Mouse (Mus musculus): ENCODE data around the gene Dlg5. TPM values are rescaled to one million over a fixed set of nuclear protein-coding genes. Genes with fewer than 3 reads are reported as not detected.

Gene Dlg5
- total RNA-seq, 2 experiments from 2014 or later: 58.1 to 63.6 TPM

DNA sequence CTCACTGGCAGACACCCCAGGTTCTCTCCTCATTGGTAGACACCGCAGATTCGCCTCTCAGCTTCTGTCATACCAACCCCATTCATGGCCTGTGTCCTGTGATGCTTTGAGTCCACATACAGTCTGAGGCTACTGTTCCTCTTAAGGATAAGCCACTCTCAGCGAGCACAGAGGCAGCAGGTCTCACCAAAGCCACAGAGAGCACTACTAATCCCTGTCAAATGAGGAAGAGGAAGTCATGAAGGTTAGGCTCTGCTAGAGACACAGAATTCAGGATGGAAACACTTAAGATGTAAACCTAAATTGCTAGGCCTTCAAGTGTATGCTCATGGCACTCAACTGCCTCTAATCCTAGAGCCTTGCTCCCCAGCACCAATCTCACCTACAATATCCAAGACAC, 9.8 kb downstream of the Dlg5 start:
- DNase-seq (ENCODE audit: low spot score in 2 of 2): no peak

DNA sequence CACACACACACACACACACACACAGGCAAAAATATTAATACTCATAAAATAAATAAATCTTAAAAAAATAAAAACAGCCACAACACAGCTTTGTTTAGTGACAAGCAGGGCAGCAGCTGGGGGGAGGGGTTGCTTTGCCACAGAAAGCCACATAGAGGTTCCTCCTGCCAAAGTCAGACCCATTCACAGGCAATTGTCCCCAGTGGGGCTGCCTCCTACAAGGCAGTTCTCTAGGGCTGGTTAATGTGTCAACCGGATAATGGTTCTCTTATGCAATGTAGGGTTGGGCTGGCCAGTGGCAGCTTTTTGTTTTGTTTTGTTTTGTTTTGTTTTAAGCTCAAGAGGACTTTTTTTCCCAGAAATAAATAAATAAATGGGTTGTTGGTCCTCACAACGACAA, 11.3 kb downstream of the Dlg5 start:
- DNase-seq (ENCODE audit: low spot score in 2 of 2): no peak

DNA sequence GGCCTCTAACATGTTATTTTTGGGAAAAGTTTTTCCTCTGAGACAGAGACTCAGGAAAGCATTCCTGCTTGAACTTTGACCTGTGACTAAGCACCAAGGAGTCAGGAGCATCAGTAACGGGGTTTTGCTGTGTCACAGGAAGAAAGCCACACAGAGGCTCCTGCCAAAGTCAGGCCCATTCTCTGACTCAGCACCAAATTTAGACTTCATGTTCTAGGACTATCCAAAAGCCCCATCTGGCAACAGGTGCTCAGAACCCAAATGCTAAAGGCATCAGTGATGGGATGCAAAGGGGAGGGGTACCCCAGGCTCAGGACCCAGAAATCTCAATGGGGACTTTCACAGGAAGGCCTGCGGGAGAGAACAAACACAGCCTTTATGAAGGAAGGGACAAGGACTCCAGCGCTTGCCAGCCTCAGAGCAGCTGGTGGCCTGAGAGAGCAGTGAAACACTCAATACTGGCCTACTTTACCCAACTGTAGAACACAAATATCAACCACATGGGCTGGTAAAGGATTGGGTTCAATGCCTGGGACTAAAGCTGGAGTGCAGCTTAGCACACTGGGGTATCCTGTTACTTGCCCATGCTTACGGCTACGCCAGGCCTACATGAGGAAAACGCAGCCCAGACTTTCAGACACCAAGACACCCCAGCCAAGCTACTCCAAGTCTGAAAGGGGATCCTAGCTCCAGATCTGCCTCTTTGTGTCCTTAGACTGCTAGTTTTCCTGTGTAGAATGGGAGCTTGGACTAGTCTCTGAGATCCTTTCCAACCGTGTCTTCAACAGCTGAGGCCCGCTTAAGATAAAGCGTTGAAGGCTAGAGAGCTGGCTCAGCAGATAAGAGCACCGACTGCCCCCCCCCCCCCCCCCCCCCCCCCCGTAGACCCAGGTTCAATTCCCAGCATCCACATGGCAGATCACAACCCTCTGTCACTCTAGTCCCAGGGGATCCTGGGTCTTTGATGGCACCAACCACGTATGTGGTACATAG, 12.8 kb downstream of the Dlg5 start:
- DNase-seq (ENCODE audit: low spot score in 2 of 2): peak in 1 of 2 experiments; percentile 76

- DNase-seq (ENCODE audit: low spot score in 2 of 2): no peak
Observed at GRCm38 (mm10) chr14:24228549-24228948, 17.2 kb downstream of the Dlg5 start.

GRCm38 (mm10) chr14:24227015-24227414, 18.7 kb downstream of the Dlg5 start:
- DNase-seq (ENCODE audit: low spot score in 2 of 2): no peak

GRCm38 (mm10) chr14:24226344-24226743, 19.4 kb downstream of the Dlg5 start:
- no peak for DNase-seq (ENCODE audit: low spot score in 2 of 2)

GRCm38 (mm10) chr14:24222759-24223158, 23.0 kb downstream of the Dlg5 start:
- no peak for DNase-seq (ENCODE audit: low spot score in 2 of 2)

GRCm38 (mm10) chr14:24222273-24222672, 23.4 kb downstream of the Dlg5 start:
- no peak for DNase-seq (ENCODE audit: low spot score in 2 of 2)

DNA sequence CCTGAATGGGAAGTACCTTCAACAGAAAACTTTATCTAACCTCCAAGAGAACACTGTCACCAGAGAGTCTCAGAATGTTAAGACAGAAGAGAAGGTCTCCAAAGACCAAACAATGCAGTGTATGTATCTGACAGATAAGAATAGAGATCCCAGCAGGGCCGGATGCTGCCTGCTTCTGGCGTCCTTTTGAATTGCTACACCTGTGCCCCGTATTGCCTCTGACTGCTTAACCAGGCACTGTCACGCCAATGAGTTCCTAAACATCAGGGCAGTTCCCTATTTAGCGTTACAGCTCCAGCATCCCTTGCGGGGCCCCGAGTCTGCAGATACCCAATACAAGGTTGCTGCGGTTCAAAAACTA, 28.4 kb downstream of the Dlg5 start:
- no peak for DNase-seq (ENCODE audit: low spot score in 2 of 2)

GRCm38 (mm10) chr14:24216678-24217361, 28.9 kb downstream of the Dlg5 start:
- peak in 1 of 2 experiments; percentile 54 for DNase-seq (ENCODE audit: low spot score in 2 of 2)

DNA sequence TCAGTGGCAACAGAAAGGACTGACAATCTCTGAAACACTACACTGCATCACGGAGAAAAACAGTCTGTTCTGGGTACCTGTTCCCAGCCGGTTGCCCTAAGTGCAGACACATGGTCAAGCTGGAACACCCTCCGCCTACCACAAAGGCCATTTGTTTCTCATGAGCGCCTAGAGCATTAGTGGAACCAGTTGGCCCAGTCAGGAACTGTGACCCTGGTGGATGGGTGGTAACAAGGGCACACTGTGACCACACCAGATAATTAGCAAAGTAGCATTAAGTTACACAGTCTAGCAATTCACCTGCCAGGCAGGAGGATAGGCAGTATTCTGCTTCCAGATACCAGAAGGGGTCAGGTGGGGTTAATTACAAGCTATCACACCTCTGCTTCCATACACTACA, 29.7 kb downstream of the Dlg5 start:
- DNase-seq (ENCODE audit: low spot score in 2 of 2): no peak

- no peak for DNase-seq (ENCODE audit: low spot score in 2 of 2)
Observed at GRCm38 (mm10) chr14:24214436-24214835, 31.3 kb downstream of the Dlg5 start.

DNA sequence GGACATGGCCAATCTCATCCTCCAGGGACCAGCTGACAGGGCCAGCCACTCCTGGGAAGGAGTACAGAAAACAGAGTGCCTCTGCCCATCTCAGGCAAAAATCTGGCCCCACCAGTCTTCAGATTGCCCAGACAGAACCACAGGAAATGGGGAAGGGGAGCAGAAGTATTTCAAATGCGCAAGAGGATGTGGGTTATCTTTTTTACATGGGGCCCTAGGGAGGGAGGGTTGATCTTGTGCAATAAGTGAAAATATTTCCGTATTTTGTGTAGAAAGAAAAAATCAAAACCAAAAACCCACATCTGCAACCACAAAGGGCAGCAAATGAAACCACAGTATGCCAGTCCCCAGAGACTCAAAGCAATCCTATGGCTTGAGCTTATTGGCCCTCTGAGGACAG, 32.4 kb downstream of the Dlg5 start:
- DNase-seq (ENCODE audit: low spot score in 2 of 2): no peak

DNA sequence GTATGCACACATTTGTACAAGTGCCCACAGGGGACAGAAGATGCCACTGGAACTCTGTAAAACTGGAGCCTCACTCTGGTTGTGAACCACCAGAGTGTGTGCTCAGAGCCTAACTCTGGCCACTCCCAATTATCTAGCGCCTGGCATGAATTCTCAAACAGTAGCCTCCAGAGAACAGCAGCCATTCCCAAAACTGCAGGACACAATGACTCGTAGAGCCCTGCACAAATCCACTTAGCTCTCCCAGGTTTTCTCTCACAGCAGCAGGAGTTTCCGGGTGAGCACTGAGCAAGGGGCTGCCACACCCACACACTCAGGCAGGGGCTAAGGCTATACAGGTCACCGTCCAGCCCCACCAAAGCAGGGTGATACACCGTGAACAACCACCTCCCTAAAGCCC, 32.9 kb downstream of the Dlg5 start:
- DNase-seq (ENCODE audit: low spot score in 2 of 2): no peak

DNA sequence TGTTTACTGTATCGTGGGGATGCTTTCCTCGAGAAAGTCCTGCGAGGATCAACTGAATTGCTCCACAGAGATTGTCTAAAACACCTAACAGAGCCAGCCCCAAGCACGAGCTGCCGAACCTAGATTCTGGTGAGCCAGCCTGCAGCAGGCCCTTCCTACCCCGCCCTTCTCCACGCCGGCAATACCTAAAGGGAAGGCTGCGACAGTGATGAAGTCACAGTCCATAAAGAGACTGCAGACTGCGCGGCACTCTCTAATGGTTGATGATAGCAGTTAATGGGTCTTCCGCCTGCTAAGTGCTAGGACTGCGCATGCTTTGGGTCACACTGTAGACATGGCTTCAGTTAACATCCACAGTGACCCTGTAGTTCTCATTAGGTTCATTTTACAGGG, 38.4 kb downstream of the Dlg5 start:
- no peak for DNase-seq (ENCODE audit: low spot score in 2 of 2)

DNA sequence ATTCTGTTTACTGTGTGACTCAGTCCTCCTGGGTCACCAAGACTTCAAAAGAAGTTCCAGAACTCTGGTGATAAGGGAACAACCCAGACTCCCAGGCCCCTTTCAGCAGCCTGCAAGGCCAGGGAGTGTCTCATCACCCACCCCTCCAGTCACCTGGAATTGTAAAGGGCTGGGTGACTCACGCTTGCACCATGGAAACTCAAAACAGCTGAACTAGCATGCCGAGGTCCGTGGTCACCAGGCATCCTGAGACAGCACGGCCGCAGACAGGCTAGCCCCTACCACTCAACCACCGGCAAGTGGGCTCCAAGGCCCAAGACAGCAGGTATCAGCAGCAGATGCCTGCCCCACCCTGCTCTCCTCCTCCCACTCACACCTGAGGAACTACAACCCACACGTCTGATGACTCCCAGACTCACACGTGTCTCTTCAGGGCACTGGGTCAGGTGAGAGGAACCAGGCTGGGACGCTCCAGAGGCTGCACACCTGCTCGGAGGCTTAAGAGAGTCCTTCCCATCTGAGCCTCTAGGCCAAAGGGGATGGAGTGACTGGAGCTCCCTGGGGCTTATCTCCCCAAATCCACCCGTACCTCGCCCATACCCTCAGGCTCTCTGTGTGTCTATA, 38.9 kb downstream of the Dlg5 start:
- DNase-seq (ENCODE audit: low spot score in 2 of 2): no peak

- no peak for DNase-seq (ENCODE audit: low spot score in 2 of 2)
Observed at GRCm38 (mm10) chr14:24206314-24206713, 39.4 kb downstream of the Dlg5 start.

DNA sequence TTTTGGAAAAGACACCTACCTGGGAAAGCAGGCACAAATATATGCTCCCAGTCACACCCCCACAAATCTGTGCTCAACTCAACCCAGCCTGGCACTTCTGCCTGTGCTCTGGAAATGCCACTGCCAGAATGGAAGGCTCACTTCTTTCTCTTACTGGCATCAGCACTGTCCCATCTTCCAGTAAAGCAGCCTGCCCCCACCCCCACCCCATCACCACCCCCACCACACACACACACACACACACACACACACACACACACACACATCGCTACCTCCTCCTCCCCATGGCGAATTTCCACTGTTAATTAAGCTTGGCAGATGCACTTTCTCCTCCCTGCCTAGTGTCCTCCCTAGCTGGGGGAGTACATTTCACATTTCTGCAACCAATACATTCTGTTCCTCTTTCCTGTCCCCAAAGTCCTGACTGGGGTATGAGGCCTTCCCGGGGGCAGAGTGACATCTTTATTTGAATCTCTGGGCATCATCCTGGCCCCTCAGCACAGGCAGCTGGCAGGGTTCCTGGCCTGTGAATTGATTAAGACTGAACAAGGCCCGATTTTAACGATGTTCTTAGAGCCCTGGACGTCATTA, 40.3 kb downstream of the Dlg5 start:
- peak; percentile 76 to 80 for DNase-seq (ENCODE audit: low spot score in 2 of 2)

GRCm38 (mm10) chr14:24203210-24203609, 42.5 kb downstream of the Dlg5 start:
- no peak for DNase-seq (ENCODE audit: low spot score in 2 of 2)

DNA sequence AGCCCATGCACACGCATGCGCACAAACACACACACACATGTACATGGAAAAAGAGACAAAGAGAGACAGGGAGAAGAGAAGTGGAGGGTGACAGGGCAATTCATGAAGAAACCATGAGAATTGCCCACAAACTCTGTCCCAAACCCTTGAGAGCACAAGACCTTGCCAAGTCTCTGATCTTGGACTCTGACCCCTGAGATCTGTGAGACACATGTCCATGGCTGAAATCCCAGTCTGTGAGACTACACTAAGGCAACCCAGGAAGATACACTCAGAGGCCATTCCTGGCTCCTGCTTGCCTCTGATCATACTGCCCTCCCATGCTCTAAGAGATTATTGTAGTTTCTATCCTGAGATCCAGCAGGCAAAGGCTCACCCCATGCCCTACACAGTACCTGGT, 44.9 kb downstream of the Dlg5 start:
- no peak for DNase-seq (ENCODE audit: low spot score in 2 of 2)

GRCm38 (mm10) chr14:24199732-24200131, 46.0 kb downstream of the Dlg5 start:
- no peak for DNase-seq (ENCODE audit: low spot score in 2 of 2)

DNA sequence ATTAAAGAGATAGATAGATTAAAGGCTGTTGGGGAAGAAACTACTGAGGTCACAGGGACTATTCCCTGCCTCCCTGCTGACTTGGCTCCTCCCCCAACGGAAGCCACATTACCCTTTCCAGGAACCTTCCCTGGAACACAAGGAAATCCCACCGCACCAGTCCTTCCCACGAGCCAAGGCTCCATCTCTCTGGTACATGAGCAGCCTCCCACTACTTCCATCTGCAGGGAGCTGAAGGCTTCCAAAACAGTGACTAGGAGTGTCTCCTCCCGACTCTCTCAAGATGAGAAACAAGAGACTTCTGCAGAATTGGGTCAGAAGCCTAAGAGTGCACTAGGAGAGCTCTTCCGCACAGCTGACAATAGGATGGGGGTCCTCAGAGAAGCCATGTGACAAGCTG, 47.9 kb downstream of the Dlg5 start:
- peak; percentile 47 to 66 for DNase-seq (ENCODE audit: low spot score in 2 of 2)

All from layer of hippocampus, adult 18-20 months (tissue).